Mouse (Mus musculus) heart, adult 2 months (tissue): ENCODE data around the gene AI597479.

Source experiments
- CTCF ChIP-seq: fragments of 200-600 bp; IDR thresholded peaks from 2 replicates; pipeline ENCODE4 v1.8.1; 2022; ENCODE audit warnings: antibody characterized with exemption, mild to moderate bottlenecking, moderate library complexity
- EP300 ChIP-seq: fragments of 200-500 bp; IDR thresholded peaks from 2 replicates; pipeline ENCODE4 v1.6.1; 2011; ENCODE audit warnings: low read depth, low read length, control low read depth; ENCODE audit not compliant: insufficient read depth
- POLR2A ChIP-seq: fragments of 200-500 bp; IDR thresholded peaks from 2 replicates; pipeline ENCODE4 v1.6.1; 2011; ENCODE audit warnings: mild to moderate bottlenecking, low read depth, low read length, control low read depth; ENCODE audit not compliant: insufficient read depth

DNA sequence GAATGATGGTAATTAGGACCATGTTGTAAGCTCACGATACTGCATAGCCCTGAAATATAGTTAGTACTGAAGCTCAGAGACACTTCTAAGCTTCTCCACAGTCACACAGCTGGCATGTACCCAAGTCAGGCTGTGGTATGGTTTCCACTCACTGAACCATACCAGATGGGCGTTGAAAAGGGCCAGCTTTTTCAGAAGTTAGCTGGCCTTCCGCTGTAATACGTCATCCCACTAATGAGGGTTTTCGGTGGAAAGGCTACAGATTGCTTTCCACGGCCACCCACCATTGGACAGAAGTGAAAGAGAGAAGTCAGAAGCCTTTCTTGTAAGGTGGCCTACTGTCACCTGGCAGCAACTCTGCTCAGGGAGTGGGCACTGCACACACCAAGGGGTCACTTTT, 44.3 kb downstream of the AI597479 start:
- TF ChIP-seq CTCF (no peak), POLR2A (no peak), EP300 (no peak)
